Mouse (Mus musculus) stomach, embryonic 16.5 days (tissue): ENCODE results near the gene Rpl3l. TPM values are rescaled to one million over a fixed set of nuclear protein-coding genes. Genes with fewer than 3 reads are reported as not detected.

Experiments used
- ATAC-seq: fragments of 200-750 bp; cut with Nextera tagmentation; 2 replicates; pipeline ENCODE4 v1.8.0; 2017; ENCODE audit warnings: moderate number of reproducible peaks, moderate TSS enrichment; ENCODE audit not compliant: insufficient read depth, low FRiP score
- H3K27ac ChIP-seq: fragments of 300-500 bp; sonication (generic); 2 replicates; pipeline ENCODE4 v1.5.1; 2014; ENCODE audit warnings: low read length
- H3K27me3 ChIP-seq: fragments of 300-500 bp; sonication (generic); 2 replicates; pipeline ENCODE4 v1.6.1; 2014; ENCODE audit warnings: low read length, control low read depth, mixed read lengths; ENCODE audit not compliant: control insufficient read depth, insufficient read depth
- H3K36me3 ChIP-seq: fragments of 300-500 bp; sonication (generic); 2 replicates; pipeline ENCODE4 v1.6.1; 2014; ENCODE audit warnings: low read length; ENCODE audit not compliant: control insufficient read depth, insufficient read depth
- H3K4me1 ChIP-seq: fragments of 300-500 bp; sonication (generic); 2 replicates; pipeline ENCODE4 v1.6.1; 2014; ENCODE audit warnings: low read length, control low read depth, mixed read lengths; ENCODE audit not compliant: control insufficient read depth, insufficient read depth
- H3K4me2 ChIP-seq: fragments of 300-500 bp; sonication (generic); 2 replicates; pipeline ENCODE4 v1.6.1; 2014; ENCODE audit warnings: low read depth, low read length, mixed read lengths
- H3K4me3 ChIP-seq: fragments of 300-500 bp; sonication (generic); replicated peaks from 2 replicates; pipeline ENCODE4 v1.5.1; 2014; ENCODE audit warnings: mild to moderate bottlenecking, low read length
- H3K9ac ChIP-seq: fragments of 300-500 bp; sonication (generic); 2 replicates; pipeline ENCODE4 v1.6.1; 2014; ENCODE audit warnings: low read length
- H3K9me3 ChIP-seq: fragments of 300-500 bp; sonication (generic); replicated peaks from 2 replicates; pipeline ENCODE4 v1.6.1; 2016; ENCODE audit warnings: low read length, control low read depth; ENCODE audit not compliant: control insufficient read depth
- WGBS: fragments of 180-500 bp; shearing (Covaris S2); extraction: QIAGEN DNeasy Blood & Tissue Kit; methylation state at CpG from one replicate; pipeline ENCODE4 v1.1.7; 2014; 5-methylcytosine and 5-hydroxymethylcytosine counted together
- polyA plus RNA-seq: library from polyadenylated mRNA; unstranded; fragments of >200 nt; fragmentation: Nextera tagmentation; extraction: Ambion mirVana; gene quantifications from 2 replicates; pipeline ENCODE4 v1.2.1, GENCODE M21; 2015

Gene Rpl3l
- 0.25 and 0.57 TPM in 2 replicates for polyA plus RNA-seq

GRCm38 (mm10) chr17:24727618-24728017, at the start of gene Rpl3l:
Gene Rpl3l, plus strand, starts transcription at chr17:24727820.
- Histone ChIP-seq H3K9ac (no peak within 1 kb of the TSS), H3K4me1 (peaks cover 6% of the 10 kb centered on the region; the same call in 1 of the 2 replicates), H3K9me3 (no peaks in the 10 kb centered on the region), H3K27me3 (no peaks in the 10 kb centered on the region; the same call in 1 of the 2 replicates), H3K36me3 (no peaks in the 10 kb centered on the region), H3K4me2 (no peak within 1 kb of the TSS), H3K4me3 (no peak within 1 kb of the TSS), H3K27ac (no peak within 1 kb of the TSS)
- ATAC-seq: no peak
- 63% methylated on average over 2 of the region's 2 CpGs for WGBS

DNA sequence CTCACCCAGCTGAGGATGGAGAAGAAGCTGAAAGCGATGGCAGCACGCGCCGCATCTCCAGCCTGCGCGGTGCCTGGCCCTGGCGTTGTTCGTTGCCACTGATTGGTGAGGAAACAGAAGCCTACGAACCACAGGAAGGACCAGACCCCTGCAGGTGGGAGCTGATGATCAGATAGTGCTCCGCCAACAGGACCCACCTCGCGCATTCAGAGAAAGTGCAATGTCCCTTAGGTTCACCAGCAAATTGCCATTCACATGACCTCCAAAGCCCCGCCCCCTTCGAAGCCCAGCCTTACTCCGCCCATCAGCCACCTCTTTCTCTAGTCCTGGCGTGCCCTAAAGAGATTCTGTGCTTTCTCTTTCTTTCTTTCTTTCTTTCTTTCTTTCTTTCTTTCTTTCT, 41.1 kb upstream of the Rpl3l start:
- ATAC-seq: no peak
- Histone ChIP-seq H3K9me3 (no peaks in the 10 kb centered on the region), H3K4me3 (no peak overlapping the region), H3K27me3 (peaks cover 44% of the 10 kb centered on the region), H3K27ac (no peak overlapping the region), H3K9ac (no peak overlapping the region), H3K4me2 (no peak overlapping the region), H3K4me1 (peaks cover 12% of the 10 kb centered on the region), H3K36me3 (no peaks in the 10 kb centered on the region)
- 26% methylated on average over 16 of the region's 16 CpGs for WGBS

DNA sequence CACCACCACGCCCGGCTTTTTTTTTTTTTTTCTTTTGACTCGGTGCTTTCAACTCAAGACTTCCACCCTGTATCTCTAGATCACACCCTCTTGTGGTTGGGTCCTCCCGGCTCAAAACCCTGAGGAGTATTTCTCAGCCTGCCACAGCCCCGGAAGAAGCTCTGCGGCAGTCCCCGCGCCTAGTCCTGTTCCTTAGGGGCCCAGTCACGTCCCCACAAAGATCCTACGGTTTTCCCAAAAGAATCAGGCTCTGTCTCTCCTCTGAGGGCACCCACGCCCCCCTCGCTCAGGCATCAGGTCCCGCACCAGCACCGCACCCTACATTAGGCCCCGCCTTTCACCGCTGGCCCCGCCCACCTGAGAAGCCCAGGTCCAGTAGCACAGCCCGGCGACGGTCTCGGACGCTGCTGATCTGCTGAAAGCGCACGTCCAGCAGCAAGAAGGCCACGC, 40.4 kb upstream of the Rpl3l start:
- H3K27me3 ChIP-seq: peaks cover 44% of the 10 kb centered on the region
- peak overlapping the region; percentile 60 for H3K9ac ChIP-seq
- H3K9me3 ChIP-seq: no peaks in the 10 kb centered on the region
- ATAC-seq: peak; percentile 65
- 2% methylated on average over 25 of the region's 25 CpGs for WGBS
- peak overlapping the region; percentile 46 for H3K4me3 ChIP-seq
- no peak overlapping the region for H3K27ac ChIP-seq
- no peaks in the 10 kb centered on the region for H3K36me3 ChIP-seq
- H3K4me2 ChIP-seq: peak overlapping the region; percentile 58
- peaks cover 12% of the 10 kb centered on the region for H3K4me1 ChIP-seq

DNA sequence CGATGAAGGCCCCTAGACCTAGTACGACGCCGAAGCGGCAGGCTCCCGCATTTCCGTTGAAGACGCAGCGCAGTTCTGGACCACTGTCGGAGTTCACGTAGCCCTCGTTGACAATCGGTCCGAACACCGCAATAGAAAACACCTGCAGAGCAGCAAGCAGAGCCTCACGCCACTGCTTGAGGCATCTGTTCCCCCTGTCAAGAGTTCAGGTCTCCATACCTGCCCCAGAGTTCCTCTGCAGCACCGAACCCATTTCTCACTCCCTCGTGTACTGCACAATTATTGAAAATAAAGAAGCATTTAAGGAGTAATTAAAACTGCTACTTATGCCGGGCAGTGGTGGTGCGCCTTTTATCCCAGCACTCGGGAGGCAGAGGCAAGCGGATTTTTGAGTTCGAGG, 40.0 kb upstream of the Rpl3l start:
- ATAC-seq: no peak

DNA sequence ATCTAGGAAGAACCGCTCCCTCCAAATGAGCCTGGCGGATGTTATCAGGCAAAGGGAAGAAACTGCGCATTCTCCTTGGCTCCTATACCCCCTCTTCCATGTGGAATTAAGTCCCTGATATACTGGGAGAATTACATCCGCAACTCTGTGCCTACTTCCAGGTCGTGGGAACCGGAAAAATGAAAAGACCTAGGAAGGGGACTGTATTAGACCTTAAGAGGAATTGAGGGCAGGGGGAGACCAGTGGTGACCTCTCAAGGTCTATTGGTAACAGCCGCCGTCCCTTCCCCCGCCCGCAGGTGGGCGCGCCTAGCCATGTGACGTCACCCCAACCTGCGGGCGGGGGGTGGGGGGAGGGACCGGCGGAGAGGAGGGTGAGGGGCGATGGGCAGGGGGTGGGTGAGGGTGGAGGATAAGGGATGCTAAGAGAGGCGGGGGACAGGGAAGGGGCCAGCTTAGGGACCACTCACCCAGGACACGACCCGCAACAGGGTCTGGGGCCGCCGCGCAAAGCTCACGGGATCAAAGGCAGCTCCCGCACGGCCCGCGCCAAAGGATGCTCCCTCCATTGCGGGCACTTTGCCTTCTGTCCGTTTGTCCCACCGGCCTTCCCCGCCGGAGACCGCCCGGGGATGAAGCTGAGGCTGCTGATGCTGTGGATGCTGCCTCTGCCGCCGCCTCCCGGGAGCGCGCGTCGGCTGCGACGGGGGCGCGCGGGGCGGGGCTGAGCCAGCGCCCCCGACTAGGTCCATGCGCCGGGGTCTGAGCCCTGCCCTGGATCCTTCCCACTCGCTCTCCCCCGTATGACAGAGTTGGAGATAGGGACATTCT, 38.2 kb upstream of the Rpl3l start, which contains the start of gene Syngr3:
Gene Syngr3, minus strand, starts transcription at position 705 of the 831 bp plus-strand sequence.
- H3K27me3 ChIP-seq: peaks cover 44% of the 10 kb centered on the region
- H3K9ac ChIP-seq: peak within 1 kb of the TSS; percentile 61
- peak within 1 kb of the TSS; percentile 54 for H3K4me3 ChIP-seq
- H3K36me3 ChIP-seq: no peaks in the 10 kb centered on the region
- 2% methylated on average over 51 of the region's 55 CpGs for WGBS
- no peaks in the 10 kb centered on the region for H3K9me3 ChIP-seq
- H3K4me2 ChIP-seq: peak within 1 kb of the TSS; percentile 79
- H3K4me1 ChIP-seq: peaks cover 12% of the 10 kb centered on the region
- ATAC-seq: no peak
- H3K27ac ChIP-seq: no peak within 1 kb of the TSS

More for the DNA sequence above, 40.0 kb upstream of the Rpl3l start:
- H3K27me3 ChIP-seq: peaks cover 44% of the 10 kb centered on the region
- H3K4me2 ChIP-seq: peak overlapping the region; percentile 58
- H3K9ac ChIP-seq: peak overlapping the region; percentile 60
- H3K4me3 ChIP-seq: peak overlapping the region; percentile 46
- no peaks in the 10 kb centered on the region for H3K9me3 ChIP-seq
- no peak overlapping the region for H3K27ac ChIP-seq
- no peaks in the 10 kb centered on the region for H3K36me3 ChIP-seq
- peaks cover 12% of the 10 kb centered on the region for H3K4me1 ChIP-seq
- 19% methylated on average over 23 of the region's 23 CpGs for WGBS

- Histone ChIP-seq H3K27me3 (peaks cover 41% of the 10 kb centered on the region), H3K9me3 (no peaks in the 10 kb centered on the region), H3K27ac (no peak overlapping the region), H3K4me1 (peaks cover 23% of the 10 kb centered on the region), H3K36me3 (no peaks in the 10 kb centered on the region), H3K4me2 (no peak overlapping the region), H3K4me3 (no peak overlapping the region), H3K9ac (no peak overlapping the region)
- WGBS: 83% methylated on average over 5 of the region's 5 CpGs
- ATAC-seq: no peak
Observed at GRCm38 (mm10) chr17:24692385-24692784, 35.2 kb upstream of the Rpl3l start.

DNA sequence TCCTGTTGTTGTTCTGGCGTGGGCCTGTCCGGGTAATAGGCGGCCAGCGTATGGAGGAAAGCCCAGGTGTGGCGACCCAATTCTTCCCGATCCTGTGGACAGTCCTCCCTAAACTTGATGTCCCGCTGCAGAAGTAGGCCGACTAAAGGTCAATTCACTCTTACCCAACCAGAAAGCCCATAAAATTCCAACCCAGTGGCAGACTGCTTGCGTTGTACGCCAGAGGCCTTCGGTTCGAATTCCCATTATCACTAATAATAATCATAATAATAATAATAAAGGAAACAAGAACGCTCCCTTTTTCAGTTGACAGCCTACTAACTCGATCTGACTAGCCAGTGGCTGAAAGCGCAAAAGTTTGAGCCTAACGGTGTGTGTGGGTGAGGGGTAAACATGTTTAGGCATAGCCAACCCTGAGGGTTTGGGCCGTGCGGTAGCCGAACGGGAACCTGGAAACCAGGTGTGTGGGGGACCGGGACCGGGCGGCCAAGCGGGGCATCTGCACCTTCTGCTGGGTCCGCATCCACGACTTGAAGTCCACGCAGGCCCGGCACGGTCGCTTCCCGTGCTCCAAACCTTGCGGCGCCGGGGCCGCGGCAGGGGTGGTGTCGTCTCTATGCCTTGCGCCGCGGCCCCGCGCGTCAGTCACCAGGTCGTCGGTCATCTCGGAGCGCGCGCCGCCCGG, 32.2 kb upstream of the Rpl3l start:
- Histone ChIP-seq H3K4me3 (peak overlapping the region; percentile 83), H3K9me3 (no peaks in the 10 kb centered on the region), H3K27me3 (peaks cover 11% of the 10 kb centered on the region; the same call in 1 of the 2 replicates), H3K4me1 (peaks cover 24% of the 10 kb centered on the region), H3K27ac (peak overlapping the region; percentile 91), H3K9ac (peak overlapping the region; percentile 92), H3K4me2 (peak overlapping the region; percentile 88), H3K36me3 (no peaks in the 10 kb centered on the region; the same call in 1 of the 2 replicates)
- 7% methylated on average over 51 of the region's 51 CpGs for WGBS
- ATAC-seq: peak; percentile 5; the same call in 1 of the 2 replicates

DNA sequence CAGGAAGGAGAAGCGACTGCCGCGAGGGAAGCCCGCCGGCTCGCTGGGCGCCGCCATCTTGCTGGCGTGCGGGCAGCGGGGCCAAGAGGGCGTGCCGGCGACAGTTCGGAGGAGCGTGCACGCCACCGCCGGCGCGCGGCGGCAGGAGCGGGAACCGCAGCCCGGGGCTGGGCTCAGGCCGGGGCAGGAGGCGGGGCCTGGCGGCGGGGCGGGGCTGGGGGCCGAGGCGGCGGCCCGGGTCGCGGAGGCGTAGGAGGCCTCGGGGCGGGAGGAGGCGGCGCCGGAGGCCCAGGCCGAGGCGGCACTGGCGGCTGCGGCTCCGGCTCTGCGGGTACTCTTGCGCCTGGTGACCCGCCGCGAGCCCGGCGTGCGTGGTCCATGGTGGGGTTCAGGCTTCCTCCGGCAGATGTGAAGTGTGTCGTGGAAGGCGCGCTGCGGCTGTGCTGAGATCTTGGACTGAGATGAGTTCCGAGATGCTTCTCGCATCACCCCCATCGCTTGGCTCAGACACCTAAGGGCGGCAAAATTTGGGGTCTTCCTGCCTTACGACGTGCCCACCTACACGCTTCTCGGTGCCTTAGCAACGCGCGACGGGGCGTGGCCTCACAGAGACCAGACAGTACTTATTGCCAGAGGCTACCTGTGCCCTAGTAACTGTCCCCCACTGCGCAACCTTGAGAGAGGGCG, 31.5 kb upstream of the Rpl3l start, which contains the start of the genes Gfer and Noxo1:
Gene Gfer, minus strand, starts transcription at position 146 of the 687 bp plus-strand sequence.
Gene Noxo1, plus strand, starts transcription at position 224 of the 687 bp plus-strand sequence.
- H3K4me1 ChIP-seq: peaks cover 24% of the 10 kb centered on the region
- ATAC-seq: peak; percentile 94
- no peaks in the 10 kb centered on the region; the same call in none of the 2 replicates for H3K36me3 ChIP-seq
- peaks cover 4% of the 10 kb centered on the region; the same call in 1 of the 2 replicates for H3K27me3 ChIP-seq
- H3K27ac ChIP-seq: peak within 1 kb of the TSS; percentile 91
- under 1% methylated on average over 73 of the region's 76 CpGs for WGBS
- peak within 1 kb of the TSS; percentile 92 for H3K9ac ChIP-seq
- H3K4me3 ChIP-seq: peak within 1 kb of the TSS; percentile 83
- H3K9me3 ChIP-seq: no peaks in the 10 kb centered on the region
- peak within 1 kb of the TSS; percentile 88 for H3K4me2 ChIP-seq
